Mouse (Mus musculus): ENCODE data around the gene U2af1. TPM values are rescaled to one million over a fixed set of nuclear protein-coding genes. Genes with fewer than 3 reads are reported as not detected.

The U2af1 gene
- polyA plus RNA-seq, 1 experiment = 102 TPM

DNA sequence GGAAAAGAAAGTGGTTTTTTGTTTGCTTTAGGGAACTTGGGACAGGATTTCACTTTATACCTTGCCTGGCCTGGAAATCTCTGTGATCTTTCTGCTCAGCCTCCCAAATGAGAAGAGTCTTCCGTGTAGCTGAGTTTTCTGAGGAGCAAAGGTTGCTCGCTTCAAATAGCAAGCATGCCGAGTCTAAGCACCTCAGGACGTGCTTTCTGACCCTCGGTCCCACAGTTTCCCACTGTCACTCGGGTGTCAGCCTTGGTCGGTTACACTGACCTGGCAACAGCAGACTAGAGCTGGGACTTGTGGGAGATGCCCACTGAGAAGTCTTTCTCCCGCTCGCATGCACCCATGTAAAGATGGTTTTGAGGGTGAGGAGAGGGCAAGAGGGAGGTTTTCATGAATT, 60.7 kb downstream of the U2af1 start:
- peaks cover 39% of the 10 kb centered on the region for H3K36me3 ChIP-seq (ENCODE audit: control insufficient read depth, insufficient read depth, low read length)
- no peak overlapping the region for H3K27ac ChIP-seq (ENCODE audit: control insufficient read depth, insufficient read depth, low read length)
- no peak for TF ChIP-seq POLR2A (IDR thresholded peaks at IDR 0.05; ENCODE audit: control insufficient read depth, extremely low read depth, insufficient read depth, low read length, poor library complexity)
- H3K4me3 ChIP-seq (ENCODE audit: control insufficient read depth, insufficient read depth, low read length) = no peak overlapping the region
- DNase-seq = no peak
- WGBS = 96% methylated on average over 9 of the region's 9 CpGs
- no peaks in the 10 kb centered on the region for H3K27me3 ChIP-seq (ENCODE audit: control insufficient read depth, insufficient read depth, low read length)
- no peaks in the 10 kb centered on the region for H3K4me1 ChIP-seq (replicated peaks; ENCODE audit: control insufficient read depth, insufficient read depth, low read length)

Other genes with a start within 250 kb of the U2af1 start
- 36.5 and 39.1 TPM in 2 replicates for gene Wdr4, start 138.9 kb downstream of the U2af1 start, polyA plus RNA-seq (2012; rRNA removed)
- gene Ndufv3, start 138.8 kb downstream of the U2af1 start, polyA plus RNA-seq (2012; rRNA removed) = 122 and 128 TPM in 2 replicates
- gene Pknox1, start 94.2 kb downstream of the U2af1 start, polyA plus RNA-seq (2012; rRNA removed) = 73.6 and 80.5 TPM in 2 replicates
- 1.4 and 1.6 TPM in 2 replicates for gene Cbs, start 21.7 kb downstream of the U2af1 start, polyA plus RNA-seq (2012; rRNA removed)
- 2.2 and 4.9 TPM in 2 replicates for gene Cryaa, start 18.9 kb upstream of the U2af1 start, polyA plus RNA-seq (2012; rRNA removed)
- 36.8 and 42.3 TPM in 2 replicates for gene Sik1, start 196.9 kb upstream of the U2af1 start, polyA plus RNA-seq (2012; rRNA removed)

Measured in thymus, adult 2 months (tissue).